Mouse (Mus musculus) left cerebral cortex, adult 2 months (tissue): ENCODE data around the gene Fgf2. TPM values are rescaled to one million over a fixed set of nuclear protein-coding genes. Genes with fewer than 3 reads are reported as not detected.

Experiments used
- DNase-seq, 2 experiments: peaks; one replicate each; pipeline ENCODE4 v3.0.0; 2021 to 2022; ENCODE audit warnings: low spot score in 2 of 2, mixed read lengths in 1 of 2; ENCODE audit errors: extremely low spot score in 1 of 2
- H3K27ac ChIP-seq: fragments of 200-600 bp; 2 replicates; pipeline ENCODE4 v1.8.1; 2022
- H3K4me3 ChIP-seq: fragments of 200-600 bp; 2 replicates; pipeline ENCODE4 v1.8.1; 2022
- CTCF ChIP-seq: fragments of 200-600 bp; IDR thresholded peaks from 2 replicates; pipeline ENCODE4 v1.8.1; 2022; ENCODE audit warnings: antibody characterized with exemption, mild to moderate bottlenecking, moderate library complexity
- intact Hi-C: fragments of 180-260 bp; cut with DNase I; formaldehyde crosslinking; loops from one replicate; pipeline ENCODE4 v1.15.1; 2025
- total RNA-seq, 2 experiments: library from RNA; stranded (reverse); gene quantifications; 2 replicates each; pipeline ENCODE4 v1.2.3; 2021

Gene Fgf2
- total RNA-seq, 2 experiments from 2014 or later, result 4.2 to 4.4 TPM

- intact Hi-C loops, result loop anchor here (5.0 kb wide), 1 partner anchor 86 kb away; no protein-coding TSS in a partner anchor
- DNase-seq, result no peak
- H3K27ac ChIP-seq, result no peak overlapping the region
- no peak for TF ChIP-seq CTCF
- no peak overlapping the region for H3K4me3 ChIP-seq
Measured at GRCm38 (mm10) chr3:37326627-37327026, 21.5 kb upstream of the Fgf2 start.

- no peak for DNase-seq
- Histone ChIP-seq H3K4me3 (no peak overlapping the region), H3K27ac (no peak overlapping the region)
- intact Hi-C loops, result loop anchor here (5.0 kb wide), 1 partner anchor 84 kb away; no protein-coding TSS in a partner anchor
- no peak for TF ChIP-seq CTCF
Measured at GRCm38 (mm10) chr3:37328489-37328888, 19.7 kb upstream of the Fgf2 start.

GRCm38 (mm10) chr3:37329963-37330362 is 18.2 kb upstream of the Fgf2 start:
- Histone ChIP-seq H3K4me3 (no peak overlapping the region), H3K27ac (no peak overlapping the region)
- intact Hi-C loops, result loop anchor here (5.0 kb wide), 1 partner anchor 82 kb away; no protein-coding TSS in a partner anchor
- DNase-seq, result no peak
- TF ChIP-seq CTCF, result no peak

- no peak overlapping the region for H3K27ac ChIP-seq
- intact Hi-C loops, result no loop called here
- no peak overlapping the region for H3K4me3 ChIP-seq
- TF ChIP-seq CTCF, result no peak
- DNase-seq, result no peak
Measured at GRCm38 (mm10) chr3:37331999-37332449, 16.1 kb upstream of the Fgf2 start.

GRCm38 (mm10) chr3:37334053-37334452 is 14.1 kb upstream of the Fgf2 start:
- intact Hi-C loops, result no loop called here
- no peak for TF ChIP-seq CTCF
- H3K27ac ChIP-seq, result no peak overlapping the region
- no peak for DNase-seq
- no peak overlapping the region for H3K4me3 ChIP-seq

- Histone ChIP-seq H3K27ac (no peak overlapping the region), H3K4me3 (no peak overlapping the region)
- TF ChIP-seq CTCF, result peak; percentile 41
- intact Hi-C loops, result no loop called here
- no peak for DNase-seq
Measured at GRCm38 (mm10) chr3:37341110-37341509, 7.0 kb upstream of the Fgf2 start.

- TF ChIP-seq CTCF, result no peak
- no peak overlapping the region for H3K27ac ChIP-seq
- no peak for DNase-seq
- intact Hi-C loops, result no loop called here
- H3K4me3 ChIP-seq, result no peak overlapping the region
Measured at GRCm38 (mm10) chr3:37342811-37343210, 5.3 kb upstream of the Fgf2 start.

- Histone ChIP-seq H3K27ac (no peak overlapping the region), H3K4me3 (peak overlapping the region; percentile 52; the same call in 1 of the 2 replicates)
- intact Hi-C loops, result no loop called here
- TF ChIP-seq CTCF, result no peak
- no peak for DNase-seq
Measured at GRCm38 (mm10) chr3:37347671-37348070, 475 bp upstream of the Fgf2 start.

- intact Hi-C loops, result no loop called here
- DNase-seq, result no peak
- no peak overlapping the region for H3K27ac ChIP-seq
- peak overlapping the region; percentile 52 for H3K4me3 ChIP-seq
- no peak for TF ChIP-seq CTCF
Measured at GRCm38 (mm10) chr3:37349166-37349548, 1.0 kb downstream of the Fgf2 start.

GRCm38 (mm10) chr3:37350386-37350785 is 2.2 kb downstream of the Fgf2 start:
- Histone ChIP-seq H3K4me3 (no peak overlapping the region), H3K27ac (no peak overlapping the region)
- DNase-seq, result no peak
- intact Hi-C loops, result no loop called here
- no peak for TF ChIP-seq CTCF

- H3K4me3 ChIP-seq, result no peak overlapping the region
- no peak for DNase-seq
- no peak overlapping the region for H3K27ac ChIP-seq
- no peak for TF ChIP-seq CTCF
- intact Hi-C loops, result no loop called here
Measured at GRCm38 (mm10) chr3:37353951-37354481, 5.9 kb downstream of the Fgf2 start.

GRCm38 (mm10) chr3:37354737-37355136 is 6.6 kb downstream of the Fgf2 start:
- no peak for DNase-seq
- intact Hi-C loops, result no loop called here
- Histone ChIP-seq H3K27ac (no peak overlapping the region), H3K4me3 (no peak overlapping the region)
- TF ChIP-seq CTCF, result no peak

GRCm38 (mm10) chr3:37360729-37361128 is 12.6 kb downstream of the Fgf2 start:
- Histone ChIP-seq H3K4me3 (no peak overlapping the region), H3K27ac (no peak overlapping the region)
- TF ChIP-seq CTCF, result no peak
- intact Hi-C loops, result no loop called here
- DNase-seq, result no peak

- TF ChIP-seq CTCF, result no peak
- no peak overlapping the region for H3K27ac ChIP-seq
- intact Hi-C loops, result no loop called here
- no peak overlapping the region for H3K4me3 ChIP-seq
- no peak for DNase-seq
Measured at GRCm38 (mm10) chr3:37365144-37365543, 17.0 kb downstream of the Fgf2 start.
